Mouse (Mus musculus) embryo, embryonic 10.5 days (tissue): ENCODE results near the gene Hdac7.
A peak's percentile ranks its signal among the peaks of the same experiment; 100 is the strongest.

Experiments
- DNase-seq: peaks from one replicate; pipeline ENCODE4 v3.0.0-alpha.2; 2015; ENCODE audit warnings: low spot score

Gene Hdac7

DNA sequence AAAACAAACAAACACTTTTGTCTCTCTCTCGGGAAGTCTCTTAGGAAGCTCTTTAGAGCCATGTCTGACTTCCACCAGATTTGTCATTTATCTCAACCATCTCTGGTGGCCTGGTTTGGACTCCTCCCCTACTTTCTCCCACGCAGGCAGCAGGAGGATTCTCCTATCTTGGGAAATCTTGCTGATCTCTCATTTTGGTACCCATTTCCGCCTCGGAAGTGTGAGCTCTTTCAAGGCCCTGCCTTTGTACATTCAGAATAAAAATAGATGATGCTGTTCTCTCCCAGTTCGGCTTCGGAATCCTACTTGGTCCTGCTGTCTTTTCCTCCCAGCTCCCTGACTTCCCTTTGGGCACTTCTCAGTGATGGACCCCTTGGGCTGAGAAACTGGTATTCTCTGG, 10.2 kb upstream of the Hdac7 start:
- DNase-seq = no peak

GRCm38 (mm10) chr15:97854059-97854458, 9.8 kb upstream of the Hdac7 start:
- DNase-seq = no peak

- no peak for DNase-seq
Observed at GRCm38 (mm10) chr15:97852291-97852690, 8.0 kb upstream of the Hdac7 start.

- DNase-seq = no peak
Observed at GRCm38 (mm10) chr15:97851011-97851410, 6.7 kb upstream of the Hdac7 start.

GRCm38 (mm10) chr15:97850441-97850840, 6.1 kb upstream of the Hdac7 start:
- DNase-seq = peak; percentile 74

- peak; percentile 97 for DNase-seq
Observed at GRCm38 (mm10) chr15:97849116-97849911, 5.0 kb upstream of the Hdac7 start.

- DNase-seq = no peak
Observed at GRCm38 (mm10) chr15:97847866-97848265, 3.6 kb upstream of the Hdac7 start.

- no peak for DNase-seq
Observed at GRCm38 (mm10) chr15:97847285-97847684, 3.0 kb upstream of the Hdac7 start.

DNA sequence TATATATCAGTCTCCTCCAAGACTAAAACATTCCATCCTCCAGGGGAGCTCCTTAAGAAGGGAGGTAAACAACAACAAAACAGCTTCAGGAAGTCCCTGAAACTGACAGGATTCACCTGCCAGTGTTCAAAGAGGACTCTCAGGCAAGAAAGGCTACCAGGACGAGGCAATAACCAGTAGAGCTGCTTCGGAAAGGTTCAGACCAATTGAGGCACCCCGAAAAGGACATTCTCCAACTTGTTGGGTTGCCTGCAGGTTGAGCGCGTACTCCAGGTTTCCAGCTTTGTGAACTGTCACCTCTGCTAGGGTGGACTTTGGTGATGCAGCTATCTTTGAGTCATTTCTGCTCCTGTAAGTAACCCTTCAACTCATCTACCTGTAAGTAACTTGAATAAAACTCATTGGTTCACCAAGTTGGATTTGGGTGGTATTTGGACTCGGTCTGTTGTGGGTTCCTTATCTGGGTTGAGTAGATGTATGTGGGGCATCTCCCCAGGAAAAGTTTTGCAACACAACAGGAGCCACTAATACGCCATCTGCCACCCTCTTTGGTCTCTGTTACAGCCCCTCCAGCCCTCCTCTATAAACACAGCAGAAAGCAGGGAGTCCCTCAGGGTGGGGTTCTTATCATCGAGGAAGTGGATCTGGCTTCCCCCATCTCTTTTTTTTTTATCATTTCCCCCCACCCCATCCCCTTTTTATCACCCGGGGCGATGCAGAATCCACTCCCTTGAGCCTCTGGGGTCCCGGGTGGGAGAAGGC, 2.0 kb upstream of the Hdac7 start:
- DNase-seq = no peak

DNA sequence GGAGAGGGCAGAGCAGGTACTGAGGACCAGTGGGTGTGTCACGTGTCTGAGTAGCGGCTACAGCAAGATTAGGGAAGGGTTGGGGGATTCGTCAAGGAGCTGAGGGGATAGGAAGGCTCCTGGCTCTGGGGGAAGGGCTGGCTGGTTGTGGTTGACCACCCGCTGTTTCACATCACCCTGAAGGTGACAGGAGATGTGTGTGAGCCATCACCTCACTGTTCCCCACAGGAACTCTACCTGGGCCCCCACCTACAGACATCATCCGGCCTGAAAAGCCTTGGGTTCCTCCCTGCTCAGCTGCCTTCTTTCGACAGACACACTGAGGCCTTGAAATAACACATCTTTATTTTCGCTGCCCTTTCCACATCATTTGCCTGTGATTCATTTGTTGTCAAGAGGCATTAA, 1.1 kb downstream of the Hdac7 start:
- DNase-seq = no peak

GRCm38 (mm10) chr15:97842058-97842457, 2.2 kb downstream of the Hdac7 start:
- no peak for DNase-seq

DNA sequence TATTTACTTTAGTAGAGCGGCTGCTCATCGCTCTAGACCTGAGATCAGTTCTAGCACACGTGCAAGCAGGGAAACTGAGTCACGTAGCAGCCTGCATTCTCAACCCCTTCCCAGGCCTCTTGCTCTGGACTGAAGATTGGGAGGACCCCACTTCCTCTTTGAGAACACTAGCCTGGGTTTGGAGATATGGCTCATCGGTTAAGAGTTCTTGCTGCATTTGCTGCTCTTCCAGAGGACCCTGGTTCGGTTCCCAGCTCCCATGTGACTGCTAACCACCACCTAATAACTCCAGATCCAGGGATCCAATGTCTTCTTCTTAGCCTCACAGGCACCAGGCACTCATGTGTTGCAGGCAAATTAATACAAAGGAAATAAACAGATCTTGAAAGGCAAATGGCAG, 2.9 kb downstream of the Hdac7 start:
- no peak for DNase-seq

- DNase-seq = no peak
Observed at GRCm38 (mm10) chr15:97840781-97841180, 3.5 kb downstream of the Hdac7 start.

DNA sequence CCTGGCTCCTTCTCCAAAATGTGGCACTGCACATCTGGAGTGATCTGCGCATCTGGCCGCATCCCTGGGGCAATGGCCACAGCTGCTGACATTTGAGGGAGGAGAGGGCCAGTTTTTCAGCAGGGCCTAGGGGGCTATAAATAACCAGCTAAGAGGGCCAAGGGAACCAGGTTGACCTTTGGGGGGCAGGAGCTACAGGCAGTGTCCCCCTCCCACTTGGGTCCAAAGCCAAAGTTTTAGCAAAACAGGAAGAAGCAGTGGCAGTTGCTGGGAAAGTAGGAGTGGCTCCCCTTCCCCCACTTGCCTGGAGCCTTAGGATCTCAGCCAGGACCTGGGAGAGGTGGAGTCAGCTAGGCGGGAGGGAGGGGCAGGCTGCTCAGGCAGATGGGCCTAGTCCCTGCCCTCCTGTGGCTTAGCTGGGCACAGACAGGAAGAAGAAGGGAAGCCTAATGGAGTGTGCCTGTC, 4.3 kb downstream of the Hdac7 start:
- peak; percentile 71 for DNase-seq

GRCm38 (mm10) chr15:97839473-97839872, 4.8 kb downstream of the Hdac7 start:
- DNase-seq = no peak

DNA sequence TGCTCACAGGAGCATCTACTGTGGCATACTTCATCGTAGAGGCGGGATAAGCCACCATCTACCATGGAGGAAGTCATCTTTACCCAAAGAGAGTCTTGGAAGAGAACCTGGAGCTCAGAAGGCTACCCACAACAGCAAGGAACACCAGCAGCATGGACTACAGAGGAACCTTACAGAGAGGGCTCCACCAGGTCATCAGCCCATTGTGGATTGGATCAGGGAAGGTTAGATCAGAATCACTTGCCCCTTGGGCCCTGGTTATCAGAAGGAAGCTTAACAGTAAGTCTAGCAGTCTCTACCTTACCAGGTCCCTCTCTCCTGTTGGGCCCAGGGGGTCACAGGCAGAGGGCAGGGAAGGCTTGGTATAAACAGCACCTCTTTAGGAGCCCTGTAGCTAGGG, 5.3 kb downstream of the Hdac7 start:
- no peak for DNase-seq

DNA sequence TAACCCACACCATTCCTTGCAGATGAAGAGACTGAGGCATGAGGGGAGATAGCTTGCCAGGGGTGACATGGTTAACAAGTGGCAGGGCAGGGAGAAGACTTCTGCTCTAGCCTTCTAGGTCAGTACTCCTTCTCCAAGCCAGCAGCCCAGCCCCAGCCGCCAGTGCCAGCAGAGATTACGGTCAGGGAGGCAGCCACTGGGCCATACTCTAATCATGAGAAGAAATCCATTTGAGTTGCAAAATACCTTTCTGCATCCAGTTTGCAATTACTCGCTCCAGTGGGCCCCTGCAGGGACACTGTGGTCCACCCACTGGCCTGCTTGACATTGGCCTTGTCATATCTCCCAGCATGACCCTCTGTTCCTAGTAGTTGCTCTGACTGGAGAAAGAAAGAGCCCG, 5.9 kb downstream of the Hdac7 start:
- no peak for DNase-seq

DNA sequence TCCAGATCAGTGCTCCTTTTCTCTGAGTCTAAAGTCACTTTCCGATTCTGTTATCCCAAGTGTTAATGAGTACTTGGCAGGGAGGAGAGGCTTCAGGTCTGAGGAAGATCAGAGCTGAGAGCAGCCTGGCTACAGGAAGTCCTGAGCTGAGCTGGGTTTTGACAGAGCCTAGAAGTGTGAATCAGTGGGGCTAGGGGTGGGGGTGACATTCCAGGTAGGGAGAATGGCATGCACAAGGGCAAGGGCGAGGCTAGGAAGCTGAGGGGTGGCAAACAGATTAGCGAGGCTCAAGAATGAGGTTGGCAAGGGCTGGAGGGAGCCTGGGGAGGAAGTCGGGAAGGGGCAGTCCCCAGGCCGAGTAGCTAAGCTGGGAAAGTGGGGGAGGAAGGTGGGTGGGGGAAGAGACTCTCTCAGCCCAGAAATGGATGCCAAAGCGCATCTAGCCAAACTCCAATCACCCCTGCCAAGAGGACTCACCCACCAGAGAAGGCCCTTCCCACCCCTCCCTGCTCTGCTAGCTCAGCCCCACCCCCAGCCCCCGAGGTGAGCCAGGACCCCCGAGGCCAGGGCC, 6.7 kb downstream of the Hdac7 start:
- DNase-seq = no peak

GRCm38 (mm10) chr15:97836894-97837247, 7.4 kb downstream of the Hdac7 start:
- DNase-seq = no peak

- DNase-seq = no peak
Observed at GRCm38 (mm10) chr15:97836153-97836893, 8.0 kb downstream of the Hdac7 start.

GRCm38 (mm10) chr15:97832764-97833479, 11.4 kb downstream of the Hdac7 start:
- DNase-seq = no peak
